8 mouse cellular contexts compared by ENCODE assay signal in genomic region chr4:31964194-31964875, GRCm38 (mm10). TPM values are rescaled to one million over a fixed set of nuclear protein-coding genes. Genes with fewer than 3 reads are reported as not detected.
DNase-seq lines count a peak whose midpoint lies in the region; ATAC-seq lines count a peak whose summit lies in the region.

No protein-coding gene starts in this region.

- peak overlapping the region; percentile 91 for H3K4me3 ChIP-seq in forebrain, embryonic 16.5 days (replicated peaks; ENCODE audit: low read length)
- H3K4me3 ChIP-seq in liver, embryonic 16.5 days (ENCODE audit: low read depth, low read length): peak overlapping the region; percentile 95
- H3K4me3 ChIP-seq in stomach, embryonic 15.5 days (replicated peaks): peak overlapping the region; percentile 81

- H3K4me2 ChIP-seq in forebrain, embryonic 16.5 days (ENCODE audit: low read length): peak overlapping the region; percentile 93
- peak overlapping the region; percentile 77 for H3K4me2 ChIP-seq in liver, embryonic 16.5 days (ENCODE audit: low read depth, low read length)
- peak overlapping the region; percentile 70 for H3K4me2 ChIP-seq in stomach, embryonic 15.5 days

- no peak for ATAC-seq in forebrain, embryonic 16.5 days
- peak; percentile 23 for ATAC-seq in liver, embryonic 16.5 days (ENCODE audit: low read depth)
- peak; percentile 10; the same call in 1 of the 2 replicates for ATAC-seq in stomach, embryonic 15.5 days (ENCODE audit: insufficient read depth, low FRiP score, low read depth)

- peak overlapping the region; percentile 84 for H3K9ac ChIP-seq in forebrain, embryonic 16.5 days (replicated peaks; ENCODE audit: low read depth, low read length)
- H3K9ac ChIP-seq in liver, embryonic 16.5 days (ENCODE audit: low read depth, low read length): peak overlapping the region; percentile 88
- H3K9ac ChIP-seq in stomach, embryonic 15.5 days: peak overlapping the region; percentile 71

- H3K9me3 ChIP-seq in forebrain, embryonic 16.5 days (ENCODE audit: control insufficient read depth, low read length): no peaks in the 10 kb centered on the region
- H3K9me3 ChIP-seq in liver, embryonic 16.5 days (replicated peaks; ENCODE audit: control insufficient read depth, low read length): no peaks in the 10 kb centered on the region
- H3K9me3 ChIP-seq in stomach, embryonic 15.5 days: no peaks in the 10 kb centered on the region

- H3K4me1 ChIP-seq in forebrain, embryonic 16.5 days (replicated peaks; ENCODE audit: control insufficient read depth, insufficient read depth, low read length): peaks cover 19% of the 10 kb centered on the region
- H3K4me1 ChIP-seq in liver, embryonic 16.5 days (ENCODE audit: control insufficient read depth, low read depth, low read length): peaks cover 8% of the 10 kb centered on the region
- peaks cover 11% of the 10 kb centered on the region; the same call in 1 of the 2 replicates for H3K4me1 ChIP-seq in stomach, embryonic 15.5 days

- H3K36me3 ChIP-seq in forebrain, embryonic 16.5 days (ENCODE audit: control insufficient read depth, insufficient read depth): no peaks in the 10 kb centered on the region
- no peaks in the 10 kb centered on the region for H3K36me3 ChIP-seq in liver, embryonic 16.5 days (ENCODE audit: control insufficient read depth, insufficient read depth)
- H3K36me3 ChIP-seq in stomach, embryonic 15.5 days: no peaks in the 10 kb centered on the region

- no peaks in the 10 kb centered on the region for H3K27me3 ChIP-seq in forebrain, embryonic 16.5 days (replicated peaks; ENCODE audit: control insufficient read depth, insufficient read depth, low read length)
- H3K27me3 ChIP-seq in liver, embryonic 16.5 days (ENCODE audit: control insufficient read depth, insufficient read depth, low read depth, low read length): no peaks in the 10 kb centered on the region
- H3K27me3 ChIP-seq in stomach, embryonic 15.5 days (replicated peaks): no peaks in the 10 kb centered on the region

- peak overlapping the region; percentile 98 for H3K27ac ChIP-seq in forebrain, embryonic 16.5 days (ENCODE audit: low read length)
- H3K27ac ChIP-seq in liver, embryonic 16.5 days (ENCODE audit: low read length): peak overlapping the region; percentile 99
- peak overlapping the region; percentile 98 for H3K27ac ChIP-seq in stomach, embryonic 15.5 days

- WGBS in forebrain, embryonic 16.5 days: under 1% methylated on average over 47 of the region's 47 CpGs
- under 1% methylated on average over 47 of the region's 47 CpGs for WGBS in liver, embryonic 16.5 days (ENCODE audit: insufficient replicate concordance)
- WGBS in stomach, embryonic 15.5 days: under 1% methylated on average over 47 of the region's 47 CpGs

- peak; percentile 15 for DNase-seq in layer of hippocampus, adult 11-12 months (ENCODE audit: low spot score)
- DNase-seq in layer of hippocampus, postnatal 36 days: no peak
- DNase-seq in T-cell, adult 2 months (ENCODE audit: low spot score): peak; percentile 29
- no peak for DNase-seq in gastrocnemius, postnatal 10 days
- no peak for DNase-seq in gastrocnemius, adult 8-10 months (ENCODE audit: low spot score in 2 of 2)

RNA-seq across cellular contexts. Expression of gene Map3k7, which starts 0.4 kb away (rescaled TPM):
- 10 to 100 TPM; 35.7 to 42.3 TPM for total RNA-seq in layer of hippocampus, postnatal 36 days (2021)
- polyA plus RNA-seq in forebrain, embryonic 16.5 days (2015; fragmentation: Nextera tagmentation; extraction: Ambion mirVana): 34.6 and 36.1 TPM in 2 replicates
- polyA plus RNA-seq in liver, embryonic 16.5 days (2015; fragmentation: Nextera tagmentation; extraction: Ambion mirVana): 7.4 and 8.6 TPM in 2 replicates
- polyA plus RNA-seq in stomach, embryonic 15.5 days (2015; fragmentation: Nextera tagmentation; extraction: Ambion mirVana): 23.7 and 25.2 TPM in 2 replicates
- 10 to 100 TPM; 45.5 to 48.1 TPM for total RNA-seq in gastrocnemius, postnatal 10 days (2021)
- 10 to 100 TPM; 43.9 to 67.1 (median 49.4) TPM for total RNA-seq in gastrocnemius, adult 8-10 months (2022)

Comparison
In these comparisons a context has a peak if more than half of its experiments do, and no peak if none do; other contexts are left out.
1. DNase-seq: peak in layer of hippocampus, adult 11-12 months (single experiment) and T-cell, adult 2 months (single experiment); none in layer of hippocampus, postnatal 36 days (0 of 2), gastrocnemius, postnatal 10 days (single experiment) and gastrocnemius, adult 8-10 months (0 of 2).
2. Peak in every context shown above with its lines, with median percentiles within 50 percentile points of each other: H3K27ac ChIP-seq, H3K4me2 ChIP-seq, H3K4me3 ChIP-seq and H3K9ac ChIP-seq.